Mouse (Mus musculus) liver, adult 2 months (tissue): ENCODE measurements at regions not wholly inside any gene's neighbourhood (a gene's known extent, or its start where the extent isn't known, plus 50 kb on each side); places are given as distances from the start of the nearest gene placed in this dataset.

ENCODE experiments used
- CTCF ChIP-seq: fragments of 200-500 bp; IDR thresholded peaks from 2 replicates; pipeline ENCODE4 v1.5.1; 2011; ENCODE audit warnings: low read depth, low read length, control low read depth
- POLR2A ChIP-seq: fragments of 200-500 bp; IDR thresholded peaks from 2 replicates; pipeline ENCODE4 v1.6.1; 2011; ENCODE audit warnings: low read length, control low read depth; ENCODE audit not compliant: insufficient read depth; ENCODE audit errors: extremely low read depth

- TF ChIP-seq POLR2A (no peak), CTCF (no peak)
Observed at GRCm38 (mm10) chr10:66940368-66940767, 155.6 kb upstream of the Jmjd1c start.
